Mouse (Mus musculus) kidney, embryonic 14.5 days (tissue): ENCODE measurements around the gene Cops8. TPM values are rescaled to one million over a fixed set of nuclear protein-coding genes. Genes with fewer than 3 reads are reported as not detected.

Source experiments
- ATAC-seq: fragments of 200-750 bp; cut with Nextera tagmentation; 2 replicates; pipeline ENCODE4 v1.8.0; 2017; ENCODE audit warnings: moderate number of reproducible peaks, mild to moderate bottlenecking, moderate TSS enrichment, moderate library complexity; ENCODE audit not compliant: low FRiP score, low TSS enrichment
- H3K27ac ChIP-seq: fragments of 300-500 bp; sonication (generic); 2 replicates; pipeline ENCODE4 v1.5.1; 2014; ENCODE audit warnings: low read depth, mild to moderate bottlenecking, low read length, moderate library complexity, mixed read lengths
- H3K27me3 ChIP-seq: fragments of 300-500 bp; sonication (generic); 2 replicates; pipeline ENCODE4 v1.6.1; 2014; ENCODE audit warnings: mild to moderate bottlenecking, low read length; ENCODE audit not compliant: control insufficient read depth, insufficient read depth
- H3K36me3 ChIP-seq: fragments of 300-500 bp; sonication (generic); 2 replicates; pipeline ENCODE4 v1.6.1; 2014; ENCODE audit warnings: low read length, mixed read lengths; ENCODE audit not compliant: control insufficient read depth, insufficient read depth
- H3K4me1 ChIP-seq: fragments of 300-500 bp; sonication (generic); 2 replicates; pipeline ENCODE4 v1.6.1; 2014; ENCODE audit warnings: low read length, mixed read lengths; ENCODE audit not compliant: control insufficient read depth, insufficient read depth
- H3K4me2 ChIP-seq: fragments of 300-500 bp; sonication (generic); replicated peaks from 2 replicates; pipeline ENCODE4 v1.6.1; 2014; ENCODE audit warnings: low read depth, mild to moderate bottlenecking, low read length
- H3K4me3 ChIP-seq: fragments of 300-500 bp; sonication (generic); 2 replicates; pipeline ENCODE4 v1.5.1; 2014; ENCODE audit warnings: mild to moderate bottlenecking, low read length
- H3K9ac ChIP-seq: fragments of 300-500 bp; sonication (generic); 2 replicates; pipeline ENCODE4 v1.6.1; 2014; ENCODE audit warnings: low read depth, mild to moderate bottlenecking, low read length, moderate library complexity
- H3K9me3 ChIP-seq: fragments of 300-500 bp; sonication (generic); 2 replicates; pipeline ENCODE4 v1.6.1; 2016; ENCODE audit warnings: low read length; ENCODE audit not compliant: control insufficient read depth
- WGBS: fragments of 180-500 bp; shearing (Covaris S2); extraction: QIAGEN DNeasy Blood & Tissue Kit; methylation state at CpG from one replicate; pipeline ENCODE4 v1.1.7; 2014; 5-methylcytosine and 5-hydroxymethylcytosine counted together
- polyA plus RNA-seq: library from polyadenylated mRNA; unstranded; fragments of >200 nt; fragmentation: Nextera tagmentation; extraction: Ambion mirVana; gene quantifications from 2 replicates; pipeline ENCODE4 v1.2.1, GENCODE M21; 2014

The Cops8 gene
- polyA plus RNA-seq, result 146 and 159 TPM in 2 replicates

DNA sequence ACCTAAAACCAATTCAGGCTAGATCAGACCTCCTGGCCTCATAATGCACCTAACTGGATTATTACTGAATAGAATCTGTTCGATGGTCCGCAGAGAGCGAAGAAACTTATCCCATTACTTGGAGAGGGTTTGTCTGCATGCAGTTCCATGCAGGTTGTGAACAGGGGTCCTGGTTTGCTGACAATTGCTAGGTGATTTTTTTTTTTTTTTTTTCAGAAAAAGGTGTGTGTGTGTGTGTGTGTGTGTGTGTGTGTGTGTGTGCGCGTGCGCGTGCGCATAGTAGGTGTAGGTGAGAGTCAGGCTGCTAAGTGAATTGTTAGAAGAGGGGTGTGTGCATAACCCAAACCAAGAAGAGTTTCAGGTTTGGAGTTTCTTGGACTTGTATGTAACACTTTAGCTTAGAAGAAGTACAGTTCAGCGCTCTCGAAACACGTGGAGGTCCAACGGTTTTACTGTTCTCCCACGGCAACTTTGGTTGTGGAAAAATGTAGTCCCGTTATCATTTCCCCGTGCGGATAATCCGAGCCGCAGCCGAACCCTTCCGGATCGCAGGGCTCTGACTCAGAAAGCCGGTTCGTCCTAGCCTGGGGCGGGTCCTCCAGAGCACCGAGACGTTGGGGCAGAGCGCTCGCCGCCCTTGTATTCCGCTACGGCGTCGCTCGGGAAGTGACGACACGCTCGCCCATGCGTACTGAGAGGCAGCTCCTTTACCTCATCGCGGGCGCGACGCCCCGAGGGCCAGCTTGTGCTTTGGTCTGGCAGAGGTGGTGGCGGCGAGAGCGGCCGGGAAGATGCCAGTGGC is at the start of gene Cops8:
Gene Cops8 (plus strand): TSS at position 223 of the 802 bp plus-strand sequence.
- peak; percentile 100 for ATAC-seq
- Histone ChIP-seq H3K36me3 (peaks cover 27% of the 10 kb centered on the region), H3K4me3 (peak within 1 kb of the TSS; percentile 72), H3K9me3 (no peaks in the 10 kb centered on the region), H3K9ac (peak within 1 kb of the TSS; percentile 81), H3K27me3 (no peaks in the 10 kb centered on the region), H3K27ac (peak within 1 kb of the TSS; percentile 33; the same call in 1 of the 2 replicates), H3K4me2 (peak within 1 kb of the TSS; percentile 68), H3K4me1 (peaks cover 7% of the 10 kb centered on the region; the same call in 1 of the 2 replicates)
- WGBS, result 5% methylated on average over 48 of the region's 48 CpGs

GRCm38 (mm10) chr1:90557140-90557539 is 45.6 kb upstream of the Cops8 start:
- H3K9ac ChIP-seq, result no peak overlapping the region
- no peak for ATAC-seq
- H3K27ac ChIP-seq, result no peak overlapping the region
- H3K27me3 ChIP-seq, result no peaks in the 10 kb centered on the region
- 0 out of 2 replicates have a peak, but pooled peaks cover 3% of the 10 kb centered on the region for H3K9me3 ChIP-seq
- 89% methylated on average over 1 of the region's 1 CpGs for WGBS
- H3K36me3 ChIP-seq, result no peaks in the 10 kb centered on the region
- no peak overlapping the region for H3K4me3 ChIP-seq
- H3K4me1 ChIP-seq, result no peaks in the 10 kb centered on the region
- H3K4me2 ChIP-seq, result no peak overlapping the region

- no peak for ATAC-seq
- Histone ChIP-seq H3K9ac (no peak overlapping the region), H3K27ac (no peak overlapping the region), H3K36me3 (no peaks in the 10 kb centered on the region), H3K4me3 (no peak overlapping the region), H3K4me2 (no peak overlapping the region), H3K4me1 (0 out of 2 replicates have a peak, but pooled peaks cover under 1% of the 10 kb centered on the region), H3K9me3 (0 out of 2 replicates have a peak, but pooled peaks cover 3% of the 10 kb centered on the region), H3K27me3 (no peaks in the 10 kb centered on the region)
- 70% methylated on average over 5 of the region's 5 CpGs for WGBS
These were observed 41.6 kb upstream of the Cops8 start for GRCm38 (mm10) chr1:90560942-90561726.

DNA sequence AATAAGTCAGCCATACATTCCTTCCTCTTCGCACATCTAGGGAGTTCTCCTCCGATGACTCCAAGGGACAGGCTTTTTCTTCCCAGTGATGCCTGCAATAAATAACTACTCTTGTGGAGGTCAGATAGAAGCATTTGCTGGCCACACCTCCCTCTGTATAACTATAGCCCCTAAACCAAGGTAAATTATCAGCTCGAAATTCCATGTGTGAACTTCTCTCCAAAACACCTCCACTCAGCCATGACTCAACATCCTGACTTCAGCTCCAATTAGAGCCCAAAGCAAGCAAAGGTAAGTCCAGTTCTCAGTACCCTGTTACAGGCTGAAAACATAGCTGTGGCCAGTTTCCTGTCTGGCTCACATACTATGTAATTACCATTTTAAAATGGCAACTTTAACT is 38.8 kb upstream of the Cops8 start:
- Histone ChIP-seq H3K36me3 (no peaks in the 10 kb centered on the region), H3K27ac (no peak overlapping the region), H3K27me3 (no peaks in the 10 kb centered on the region), H3K4me1 (peaks cover 6% of the 10 kb centered on the region), H3K9ac (no peak overlapping the region), H3K4me2 (no peak overlapping the region), H3K4me3 (no peak overlapping the region), H3K9me3 (no peaks in the 10 kb centered on the region)
- ATAC-seq, result peak; percentile 54; the same call in 1 of the 2 replicates
- 56% methylated on average over 3 of the region's 3 CpGs for WGBS

GRCm38 (mm10) chr1:90566664-90567440 is 35.9 kb upstream of the Cops8 start:
- no peaks in the 10 kb centered on the region for H3K27me3 ChIP-seq
- peak; percentile 32; the same call in 1 of the 2 replicates for ATAC-seq
- no peak overlapping the region for H3K4me3 ChIP-seq
- no peaks in the 10 kb centered on the region for H3K36me3 ChIP-seq
- 0 out of 2 replicates have a peak, but pooled peaks cover 3% of the 10 kb centered on the region for H3K9me3 ChIP-seq
- no peak overlapping the region; the same call in 1 of the 2 replicates for H3K27ac ChIP-seq
- 56% methylated on average over 15 of the region's 15 CpGs for WGBS
- H3K9ac ChIP-seq, result no peak overlapping the region
- H3K4me2 ChIP-seq, result no peak overlapping the region
- peaks cover 6% of the 10 kb centered on the region for H3K4me1 ChIP-seq

DNA sequence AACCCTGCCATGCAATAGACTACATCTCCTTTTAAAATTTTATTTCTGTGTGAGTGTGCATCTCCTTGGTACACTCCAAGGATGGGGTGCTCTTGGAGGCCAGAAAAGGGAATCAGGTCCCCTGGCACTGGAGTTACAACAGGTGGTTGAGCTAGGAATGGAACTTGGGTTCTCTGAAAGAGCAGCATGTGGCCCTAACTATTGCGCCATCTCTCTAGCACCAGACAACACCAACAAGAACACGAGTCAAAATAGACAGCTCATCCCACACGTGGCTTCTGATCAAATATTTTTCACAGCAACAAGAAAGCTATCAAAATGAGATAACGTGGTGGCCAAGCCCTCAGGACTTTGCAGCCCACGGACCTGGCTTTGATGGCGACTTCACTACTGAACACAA is 28.9 kb upstream of the Cops8 start:
- H3K4me3 ChIP-seq, result no peak overlapping the region
- H3K4me2 ChIP-seq, result no peak overlapping the region
- 0 out of 2 replicates have a peak, but pooled peaks cover 3% of the 10 kb centered on the region for H3K9me3 ChIP-seq
- no peaks in the 10 kb centered on the region for H3K4me1 ChIP-seq
- no peaks in the 10 kb centered on the region for H3K27me3 ChIP-seq
- 86% methylated on average over 6 of the region's 6 CpGs for WGBS
- ATAC-seq, result no peak
- no peak overlapping the region for H3K9ac ChIP-seq
- H3K36me3 ChIP-seq, result no peaks in the 10 kb centered on the region
- H3K27ac ChIP-seq, result no peak overlapping the region

- Histone ChIP-seq H3K4me2 (no peak overlapping the region), H3K27me3 (no peaks in the 10 kb centered on the region), H3K36me3 (no peaks in the 10 kb centered on the region), H3K27ac (no peak overlapping the region), H3K4me1 (no peaks in the 10 kb centered on the region), H3K9ac (no peak overlapping the region), H3K4me3 (no peak overlapping the region), H3K9me3 (no peaks in the 10 kb centered on the region)
- ATAC-seq, result no peak
- 81% methylated on average over 3 of the region's 3 CpGs for WGBS
These were observed 27.9 kb upstream of the Cops8 start for GRCm38 (mm10) chr1:90574845-90575244.

DNA sequence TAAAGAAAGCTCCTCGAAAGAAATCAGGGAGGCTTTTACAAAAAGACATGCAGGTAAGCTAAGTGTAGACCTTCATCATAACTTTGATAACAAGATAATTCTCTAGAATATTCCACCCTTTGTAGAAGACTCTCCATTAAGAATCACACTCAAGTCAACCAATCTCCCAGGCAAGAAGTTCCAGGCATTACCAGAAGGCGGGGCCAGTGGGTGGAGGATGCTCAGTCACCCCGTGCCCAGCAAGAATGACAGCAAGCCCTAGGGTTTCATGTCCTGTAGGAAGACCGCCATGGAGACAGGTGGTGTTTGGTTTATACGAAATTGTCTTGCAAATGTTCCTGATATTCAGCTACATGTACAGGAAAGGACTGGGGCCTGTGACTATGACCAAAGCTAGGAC is 25.4 kb upstream of the Cops8 start:
- ATAC-seq, result no peak
- Histone ChIP-seq H3K9me3 (no peaks in the 10 kb centered on the region), H3K4me2 (no peak overlapping the region), H3K27ac (no peak overlapping the region), H3K9ac (no peak overlapping the region), H3K27me3 (no peaks in the 10 kb centered on the region), H3K4me3 (no peak overlapping the region), H3K4me1 (no peaks in the 10 kb centered on the region), H3K36me3 (no peaks in the 10 kb centered on the region)
- WGBS, result 75% methylated on average over 5 of the region's 5 CpGs
